Mouse (Mus musculus): ENCODE measurements at regions not wholly inside any gene's neighbourhood (a gene's known extent, or its start where the extent isn't known, plus 50 kb on each side); places are given as distances from the start of the nearest gene placed in this dataset.

GRCm38 (mm10) chr15:102866788-102867187 lies 54.1 kb upstream of the Hoxc13 start:
- no peaks in the 10 kb centered on the region for H3K4me1 ChIP-seq (replicated peaks; ENCODE audit: control insufficient read depth, insufficient read depth, low read length)
- DNase-seq, result no peak
- H3K27ac ChIP-seq (ENCODE audit: control insufficient read depth, insufficient read depth, low read length), result no peak overlapping the region
- TF ChIP-seq POLR2A (IDR thresholded peaks at IDR 0.05; ENCODE audit: control insufficient read depth, extremely low read depth, insufficient read depth, low read length, poor library complexity) (no peak), CTCF (IDR thresholded peaks at IDR 0.05; ENCODE audit: borderline replicate concordance, control insufficient read depth, extremely low read depth, insufficient read depth, low read length, poor library complexity) (no peak)
- no peaks in the 10 kb centered on the region for H3K27me3 ChIP-seq (ENCODE audit: control insufficient read depth, insufficient read depth, low read length)
- no peaks in the 10 kb centered on the region for H3K36me3 ChIP-seq (ENCODE audit: control insufficient read depth, insufficient read depth, low read length)
- WGBS, result 39% methylated on average over 3 of the region's 3 CpGs
- H3K4me3 ChIP-seq (ENCODE audit: control insufficient read depth, insufficient read depth, low read length), result no peak overlapping the region
